Mouse (Mus musculus) brain, embryonic 14.5 days (tissue): ENCODE data around the gene Arnt. TPM values are rescaled to one million over a fixed set of nuclear protein-coding genes. Genes with fewer than 3 reads are reported as not detected.
"Not testable (repeated sequence)": the region's sequence is repeated elsewhere in the genome, so short reads cannot be mapped to it uniquely, and the experiment has no call there.

Experiments
- DNase-seq: peaks from one replicate; pipeline ENCODE4 v3.0.0-alpha.2; 2011; ENCODE audit warnings: low read depth
- CTCF ChIP-seq: fragments of 200-500 bp; IDR thresholded peaks from 2 replicates; pipeline ENCODE4 v1.5.1; 2012; ENCODE audit warnings: inconsistent platforms, mild to moderate bottlenecking, moderate library complexity, borderline replicate concordance; ENCODE audit not compliant: insufficient read depth, insufficient read length; ENCODE audit errors: extremely low read depth
- POLR2A ChIP-seq: fragments of 200-500 bp; IDR thresholded peaks from 2 replicates; pipeline ENCODE4 v1.6.1; 2012; ENCODE audit warnings: mild to moderate bottlenecking, inconsistent platforms, borderline replicate concordance; ENCODE audit not compliant: poor library complexity, insufficient read depth, insufficient read length, severe bottlenecking; ENCODE audit errors: extremely low read depth
- polyA plus RNA-seq: library from polyadenylated mRNA; depleted of rRNA; stranded (reverse); fragments of >200 nt; gene quantifications from 2 replicates; pipeline ENCODE4 v1.2.3, GENCODE M21; 2012; rRNA removed

Gene Arnt
- polyA plus RNA-seq, 1 experiment = 36.6 TPM

DNA sequence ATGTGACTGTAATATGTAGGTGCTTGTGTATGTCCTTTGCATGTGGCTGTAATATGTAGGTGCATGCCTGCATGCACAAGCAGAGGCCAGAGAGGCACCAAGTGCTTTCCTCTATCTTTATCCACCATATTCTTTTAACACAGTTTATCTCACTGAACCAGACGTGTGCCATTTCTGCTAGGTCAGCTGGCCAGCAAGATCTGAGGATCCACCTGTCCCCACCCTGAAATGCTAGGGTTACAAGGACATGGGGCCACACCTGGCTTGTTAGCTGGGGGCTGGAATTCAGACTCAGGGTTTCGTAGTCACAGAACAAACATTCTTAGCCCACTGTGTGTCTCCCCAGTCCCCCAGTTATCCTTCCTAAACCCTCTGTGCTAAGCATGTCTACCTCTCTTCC is 85.1 kb downstream of the Arnt start:
- TF ChIP-seq CTCF (no peak), POLR2A (no peak)
- DNase-seq = no peak

DNA sequence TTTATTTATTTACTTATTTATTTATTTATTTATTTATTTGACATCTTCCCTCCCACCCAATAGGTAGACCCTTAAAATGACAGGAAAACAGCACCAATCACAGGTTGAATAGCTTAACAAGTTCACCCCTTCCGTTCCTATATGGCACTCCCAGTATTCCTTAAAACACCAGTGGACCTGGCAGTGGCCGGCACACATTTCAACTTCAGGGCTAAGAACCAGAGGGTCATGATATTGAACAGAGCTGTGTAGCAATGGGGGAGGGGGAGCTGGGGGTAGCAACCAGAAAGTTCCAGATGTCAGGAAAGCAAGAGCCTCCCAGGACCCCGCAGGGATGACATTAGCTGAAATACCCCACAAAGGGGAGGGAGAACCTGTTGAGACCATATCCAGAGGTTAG is 85.9 kb downstream of the Arnt start:
- TF ChIP-seq POLR2A (no peak), CTCF (no peak)

DNA sequence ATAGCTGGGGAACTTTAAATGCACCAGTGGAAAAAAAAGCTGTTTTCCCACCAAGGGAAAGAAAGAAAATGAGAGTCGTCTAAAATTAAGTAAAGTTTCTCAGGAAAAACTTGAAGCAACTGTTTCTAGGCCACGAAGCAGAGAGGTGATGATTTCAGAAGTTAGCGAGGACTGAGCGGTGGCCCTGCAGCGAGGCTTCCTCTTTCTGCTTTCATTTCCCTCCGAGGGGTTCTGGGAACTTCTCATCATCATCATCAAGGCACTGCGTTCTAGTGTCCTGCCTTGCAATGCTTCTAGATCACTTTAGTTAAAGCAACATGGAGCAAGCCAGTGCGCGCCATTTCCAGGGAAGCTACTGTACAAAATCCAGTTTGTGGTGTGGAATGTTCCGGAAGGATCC is 87.0 kb downstream of the Arnt start:
- TF ChIP-seq POLR2A (no peak), CTCF (no peak)
- no peak for DNase-seq

More for the DNA sequence above, 85.9 kb downstream of the Arnt start:
- DNase-seq = no peak

DNA sequence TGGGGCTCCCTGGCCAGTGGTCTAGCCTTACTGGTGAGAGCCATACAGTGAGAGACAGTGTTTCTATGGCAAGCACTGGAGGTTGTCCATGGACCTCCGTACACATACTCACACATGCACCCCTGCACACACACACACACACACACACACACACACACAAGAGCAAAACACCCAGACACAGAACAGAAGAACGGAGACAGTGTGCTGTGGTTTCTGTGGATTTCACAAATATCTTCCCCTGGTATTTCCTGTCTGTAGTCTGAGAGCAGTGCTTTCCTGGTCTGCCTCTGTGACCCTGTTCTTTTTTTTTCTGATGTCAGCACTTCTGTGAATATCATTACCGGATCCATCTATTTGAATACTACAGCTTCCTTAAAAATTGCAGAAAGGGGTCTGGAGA is 89.5 kb downstream of the Arnt start:
- TF ChIP-seq CTCF (no peak), POLR2A (no peak)
- no peak for DNase-seq

DNA sequence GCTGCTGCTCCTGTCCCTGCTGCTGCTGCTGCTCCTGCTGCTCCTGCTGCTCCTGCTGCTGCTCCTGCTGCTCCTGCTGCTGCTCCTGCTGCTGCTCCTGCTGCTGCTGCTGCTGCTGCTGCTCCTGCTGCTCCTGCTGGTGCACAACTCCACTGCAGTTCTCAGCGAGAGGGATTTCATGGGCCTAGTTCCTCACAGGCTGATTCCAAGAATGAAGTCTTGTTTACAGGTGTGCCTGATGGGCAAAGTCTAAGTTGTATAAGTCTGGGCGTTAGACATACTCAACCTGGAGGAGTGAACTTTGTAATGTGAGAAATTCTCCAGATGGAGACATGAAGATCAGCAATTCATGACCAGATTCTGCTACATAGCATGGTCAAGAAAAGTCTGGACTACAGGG is 90.5 kb downstream of the Arnt start:
- DNase-seq = no peak
- no peak for TF ChIP-seq POLR2A

DNA sequence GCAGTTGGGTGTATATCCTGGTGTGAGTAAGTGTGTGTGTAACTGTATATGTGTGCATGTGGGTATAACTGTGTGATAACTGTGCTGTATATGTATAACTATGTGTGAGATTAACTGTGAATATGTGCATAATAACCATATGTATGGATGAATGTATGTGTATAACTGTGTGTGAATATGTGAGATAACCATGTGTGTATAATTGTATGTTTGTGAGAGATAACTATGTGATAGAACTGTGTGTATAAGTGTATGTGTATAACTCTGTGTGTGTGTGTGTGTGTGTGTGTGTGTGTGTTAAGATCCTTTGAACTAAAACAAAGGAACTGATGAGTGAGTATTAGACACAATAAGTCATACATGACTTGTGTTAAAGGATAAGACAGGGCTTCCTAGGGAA is 91.9 kb downstream of the Arnt start:
- TF ChIP-seq POLR2A (no peak), CTCF (no peak)
- no peak for DNase-seq

DNA sequence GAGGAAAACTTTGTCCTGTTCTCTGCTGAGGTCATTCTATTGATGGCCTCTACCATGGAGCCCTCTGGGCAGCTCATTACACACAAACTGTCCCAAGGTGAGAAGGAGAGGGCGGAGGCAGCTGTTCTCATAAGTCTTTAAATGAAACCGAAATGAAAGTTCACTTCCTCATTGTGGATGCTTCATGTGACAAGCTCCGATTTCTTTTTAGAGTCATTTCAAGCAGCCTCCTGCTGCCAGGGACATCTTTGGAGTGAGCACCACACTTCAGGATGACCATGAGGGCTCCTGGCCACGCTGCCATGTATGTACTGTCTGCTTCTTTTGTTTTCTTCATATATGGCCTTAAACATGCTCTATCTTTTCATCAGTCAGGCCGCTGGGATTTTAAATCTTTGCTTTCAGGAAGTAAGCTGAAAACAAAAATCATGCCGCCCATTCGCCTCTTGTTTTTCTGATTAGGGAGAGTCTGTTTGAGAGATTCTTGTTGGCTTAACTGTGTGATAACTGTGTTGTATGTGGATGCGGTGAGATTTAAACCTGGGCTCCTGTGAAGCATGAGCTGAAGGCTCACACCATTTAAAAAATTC is 92.5 kb downstream of the Arnt start, which contains the start of gene Ctss:
Ctss (plus strand) TSS at position 165 of the 590 bp plus-strand sequence.
- TF ChIP-seq CTCF = no peak
- no peak for TF ChIP-seq POLR2A
- DNase-seq = no peak

DNA sequence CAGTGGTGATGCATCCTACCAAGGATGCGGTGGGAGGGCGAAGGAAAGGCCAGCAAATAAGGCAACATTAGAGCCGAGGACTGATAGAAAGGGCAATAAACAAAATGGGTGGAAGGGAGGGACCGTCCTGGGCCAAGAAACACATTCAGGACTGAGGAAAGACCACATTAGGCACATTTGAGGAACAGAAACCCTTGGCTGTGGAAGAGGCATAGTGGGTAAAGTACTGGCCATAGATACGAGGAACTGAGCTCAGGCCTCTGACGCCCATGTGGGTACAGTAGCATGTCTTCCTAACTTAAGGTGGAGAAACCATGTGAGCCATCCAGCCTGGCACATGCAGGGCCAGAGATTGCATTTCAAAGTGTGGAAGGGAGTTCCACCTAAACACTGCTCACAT is 95.6 kb downstream of the Arnt start:
- no peak for TF ChIP-seq CTCF
- no peak for TF ChIP-seq POLR2A
- DNase-seq = no peak

DNA sequence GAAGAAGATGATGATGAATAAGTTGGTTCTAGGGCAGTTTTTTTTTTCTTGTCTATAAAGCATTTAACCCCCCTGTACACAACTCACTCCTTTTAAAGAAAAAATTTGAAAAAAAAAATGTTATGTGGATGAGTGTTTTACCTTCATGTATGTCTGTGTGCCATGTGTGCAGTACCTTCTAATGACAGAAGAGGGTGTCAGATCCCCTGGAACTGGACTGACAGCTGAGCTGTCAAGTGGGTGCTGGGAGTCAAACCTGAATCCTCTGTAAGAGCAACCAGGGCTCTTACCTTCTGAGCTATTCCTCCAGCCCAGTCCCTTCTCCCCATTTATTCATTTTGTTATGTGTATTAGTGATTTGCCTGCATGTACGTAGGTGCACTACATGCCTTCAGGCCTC is 96.8 kb downstream of the Arnt start:
- no peak for DNase-seq
- no peak for TF ChIP-seq CTCF
- no peak for TF ChIP-seq POLR2A

DNA sequence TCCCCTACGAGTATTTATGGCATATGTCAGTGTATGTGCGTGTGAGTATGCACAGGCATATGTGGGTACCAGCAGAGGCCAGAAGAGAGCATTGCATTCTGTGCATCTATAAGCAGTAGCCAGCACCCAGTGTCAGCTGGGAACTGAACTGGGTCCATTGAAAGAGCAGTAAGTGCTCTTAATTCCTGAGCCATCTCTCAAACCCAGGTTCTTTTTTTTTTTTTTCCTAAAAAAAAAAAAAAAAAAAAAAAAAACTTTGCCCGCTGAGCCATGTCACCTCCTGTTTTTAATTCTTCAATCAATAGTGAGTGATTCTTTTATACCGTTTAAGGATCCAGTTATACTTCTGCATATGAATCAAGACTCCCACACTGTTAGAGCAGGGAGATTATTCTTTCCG is 99.2 kb downstream of the Arnt start:
- DNase-seq = no peak
- TF ChIP-seq CTCF (no peak), POLR2A (no peak)

DNA sequence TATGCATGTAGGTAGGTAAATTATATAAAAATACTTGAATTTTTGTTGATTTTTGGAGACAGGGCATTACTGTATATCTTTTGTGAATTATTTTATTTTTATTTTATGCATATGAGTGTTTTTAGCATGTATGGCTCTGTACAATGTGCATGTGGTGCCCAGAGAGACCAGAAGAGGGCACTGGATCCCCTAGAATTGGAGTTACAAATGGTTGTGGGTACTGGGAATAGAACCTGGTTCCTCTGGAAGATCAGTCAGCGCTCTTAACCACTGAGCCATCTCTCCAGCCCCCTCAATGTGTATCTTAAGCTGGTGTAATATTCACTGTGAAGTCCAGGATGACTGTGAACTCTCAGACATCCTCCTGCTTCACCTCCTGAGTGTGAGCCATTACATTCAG is 100.7 kb downstream of the Arnt start:
- TF ChIP-seq CTCF (no peak), POLR2A (no peak)
- DNase-seq = no peak

DNA sequence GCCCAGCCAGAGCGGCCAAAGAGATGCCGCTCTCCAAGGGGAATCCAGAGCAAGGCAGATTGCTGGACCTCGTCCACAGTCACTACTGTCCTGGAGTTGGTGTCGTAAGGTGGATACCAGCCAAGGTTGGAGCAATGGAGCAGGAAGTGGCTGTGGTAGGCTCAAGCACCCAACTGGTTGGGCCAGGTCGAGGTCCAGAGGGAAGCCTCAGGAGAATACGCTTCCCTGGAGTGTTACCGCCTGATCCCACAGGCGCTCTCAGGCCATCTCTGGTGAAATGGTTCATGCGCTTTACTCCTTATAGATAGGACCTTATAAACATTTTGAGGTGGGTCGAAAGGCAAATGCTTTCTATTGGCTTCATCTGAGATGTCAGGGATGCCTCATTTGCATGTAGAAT is 104.7 kb downstream of the Arnt start:
- no peak for TF ChIP-seq CTCF
- no peak for TF ChIP-seq POLR2A
- DNase-seq = no peak

DNA sequence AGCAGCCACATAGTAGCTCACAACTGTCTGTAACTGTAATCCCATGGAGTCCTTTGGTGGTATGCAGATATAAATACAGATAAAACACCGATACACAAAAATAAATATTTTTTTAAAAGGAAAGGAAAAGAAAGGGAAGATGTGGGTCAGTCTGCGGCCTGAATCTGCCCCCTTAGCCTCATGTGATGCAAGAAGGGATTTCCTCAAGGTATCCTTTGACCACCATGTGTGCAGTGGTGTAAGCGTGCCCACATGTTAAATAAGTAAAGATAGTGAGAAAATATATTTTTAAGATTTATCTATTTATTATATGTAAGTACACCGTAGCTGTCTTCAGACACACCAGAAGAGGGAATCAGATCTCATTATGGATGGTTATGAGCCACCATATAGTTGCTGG is 105.6 kb downstream of the Arnt start:
- TF ChIP-seq CTCF (no peak), POLR2A (no peak)
- DNase-seq = no peak

DNA sequence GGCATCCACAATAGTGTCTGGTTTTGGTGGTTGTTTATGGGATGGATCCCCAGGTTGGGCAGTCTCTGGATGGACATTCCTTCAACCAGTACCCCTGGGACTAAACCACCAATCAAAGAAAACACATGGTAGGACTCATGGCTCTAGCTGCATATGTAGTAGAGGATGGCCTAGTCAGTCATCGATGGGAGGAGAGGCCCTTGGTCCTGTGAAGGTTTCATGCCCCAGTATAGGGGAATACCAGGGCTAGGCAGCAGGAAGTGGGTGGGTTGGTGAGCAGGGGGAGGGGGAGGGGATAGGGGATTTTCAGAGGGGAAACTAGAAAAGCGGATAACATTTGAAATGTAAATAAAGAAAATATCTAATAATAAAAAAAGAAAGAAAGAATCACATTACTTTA is 107.0 kb downstream of the Arnt start:
- DNase-seq = not testable (repeated sequence)

DNA sequence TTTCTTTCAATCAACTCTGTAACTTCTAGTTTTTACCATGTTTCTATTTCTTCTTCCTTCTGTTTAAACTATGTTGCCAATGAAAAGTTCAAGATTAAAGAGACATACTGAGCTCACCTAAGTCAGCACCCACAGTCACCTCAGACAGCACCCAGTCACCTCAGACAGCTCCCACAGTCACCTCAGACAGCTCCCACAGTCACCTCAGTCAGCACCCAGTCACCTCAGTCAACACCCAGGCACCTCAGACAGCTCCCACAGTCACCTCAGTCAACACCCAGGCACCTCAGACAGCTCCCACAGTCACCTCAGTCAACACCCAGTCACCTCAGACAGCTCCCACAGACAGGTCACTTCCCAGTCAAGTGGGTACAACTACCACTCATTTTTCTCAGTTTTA is 108.0 kb downstream of the Arnt start:
- TF ChIP-seq POLR2A (no peak), CTCF (no peak)
- no peak for DNase-seq

DNA sequence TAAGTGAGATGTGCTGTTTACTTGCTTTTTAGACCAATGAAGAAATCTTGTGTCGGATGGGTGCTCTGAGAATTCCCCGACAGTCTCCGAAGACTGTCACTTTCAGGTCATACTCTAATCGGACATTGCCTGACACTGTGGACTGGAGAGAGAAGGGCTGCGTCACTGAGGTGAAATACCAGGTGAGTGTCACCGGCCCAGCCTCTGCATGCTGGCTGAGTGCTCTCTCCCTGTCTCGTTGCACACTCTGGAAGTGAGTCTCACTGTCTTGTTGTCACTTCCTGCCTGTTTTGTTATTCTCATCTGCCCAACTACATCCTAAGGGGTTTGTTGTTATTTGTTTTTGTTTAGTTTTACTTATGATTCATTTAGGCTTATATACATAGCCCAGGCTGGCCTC is 108.8 kb downstream of the Arnt start:
- TF ChIP-seq POLR2A (no peak), CTCF (no peak)
- DNase-seq = no peak

Other genes with a start within 250 kb of the Arnt start
- gene Gabpb2, start 216.5 kb upstream of the Arnt start, polyA plus RNA-seq = 14.4 and 14.7 TPM in 2 replicates
- 62.5 and 80.3 TPM in 2 replicates for gene Cdc42se1, start 205.7 kb upstream of the Arnt start, polyA plus RNA-seq
- 784 and 825 TPM in 2 replicates for gene Mllt11, start 202.2 kb upstream of the Arnt start, polyA plus RNA-seq
- gene Gm128, start 192.8 kb upstream of the Arnt start, polyA plus RNA-seq = 0.25 and 0.26 TPM in 2 replicates
- 0.53 and 0.64 TPM in 2 replicates for gene Bnipl, start 183.2 kb upstream of the Arnt start, polyA plus RNA-seq
- 48.7 and 53.3 TPM in 2 replicates for gene Mindy1, start 153.0 kb upstream of the Arnt start, polyA plus RNA-seq
- 64.6 and 72.9 TPM in 2 replicates for gene Prune1, start 152.3 kb upstream of the Arnt start, polyA plus RNA-seq
- 1.4 and 1.6 TPM in 2 replicates for gene Anxa9, start 127.2 kb upstream of the Arnt start, polyA plus RNA-seq
- gene Cers2, start 119.6 kb upstream of the Arnt start, polyA plus RNA-seq = 89.6 and 100 TPM in 2 replicates
- 60.7 and 60.8 TPM in 2 replicates for gene Setdb1, start 77.2 kb upstream of the Arnt start, polyA plus RNA-seq
- not detected in 2 replicates for gene 4930558C23Rik, start 31.5 kb upstream of the Arnt start, polyA plus RNA-seq
- 7.2 and 10.6 TPM in 2 replicates for gene Ctsk, start 64.9 kb downstream of the Arnt start, polyA plus RNA-seq
- 5.0 and 7.3 TPM in 2 replicates for gene Ctss, start 92.4 kb downstream of the Arnt start, polyA plus RNA-seq
- gene Hormad1, start 125.3 kb downstream of the Arnt start, polyA plus RNA-seq = not detected in 2 replicates
- gene Golph3l, start 154.5 kb downstream of the Arnt start, polyA plus RNA-seq = 22.5 and 23.2 TPM in 2 replicates
- 32.2 and 51.6 TPM in 2 replicates for gene Ensa, start 190.6 kb downstream of the Arnt start, polyA plus RNA-seq
- 72.3 and 74.3 TPM in 2 replicates for gene Mcl1, start 224.4 kb downstream of the Arnt start, polyA plus RNA-seq